Mouse (Mus musculus) forebrain, postnatal 0 days (tissue): ENCODE results near the gene Slc26a3. TPM values are rescaled to one million over a fixed set of nuclear protein-coding genes. Genes with fewer than 3 reads are reported as not detected.

Experiments
- ATAC-seq: fragments of 200-750 bp; cut with Nextera tagmentation; 2 replicates; pipeline ENCODE4 v1.8.0; 2017; ENCODE audit warnings: mild to moderate bottlenecking, moderate library complexity
- DNase-seq: peaks from one replicate; pipeline ENCODE4 v3.0.0-alpha.2; 2015
- H3K27ac ChIP-seq: fragments of 300-500 bp; sonication (generic); 2 replicates; pipeline ENCODE4 v1.5.1; 2014; ENCODE audit warnings: low read depth, mild to moderate bottlenecking, antibody characterized with exemption, low read length, moderate library complexity, mixed read lengths
- H3K27me3 ChIP-seq: fragments of 300-500 bp; sonication (generic); 2 replicates; pipeline ENCODE4 v1.6.1; 2014; ENCODE audit warnings: mild to moderate bottlenecking, low read length, mixed read lengths; ENCODE audit not compliant: insufficient read depth
- H3K36me3 ChIP-seq: fragments of 300-500 bp; sonication (generic); 2 replicates; pipeline ENCODE4 v1.6.1; 2014; ENCODE audit warnings: mild to moderate bottlenecking, moderate library complexity; ENCODE audit not compliant: insufficient read depth
- H3K4me1 ChIP-seq: fragments of 300-500 bp; sonication (generic); 2 replicates; pipeline ENCODE4 v1.6.1; 2014; ENCODE audit warnings: antibody characterized with exemption; ENCODE audit not compliant: insufficient read depth
- H3K4me2 ChIP-seq: fragments of 300-500 bp; sonication (generic); 2 replicates; pipeline ENCODE4 v1.6.1; 2014; ENCODE audit warnings: low read depth, mild to moderate bottlenecking, moderate library complexity
- H3K4me3 ChIP-seq: fragments of 300-500 bp; sonication (generic); 2 replicates; pipeline ENCODE4 v1.5.1; 2014; ENCODE audit warnings: low read depth, low read length, mixed read lengths
- H3K9ac ChIP-seq: fragments of 300-500 bp; sonication (generic); 2 replicates; pipeline ENCODE4 v1.6.1; 2014; ENCODE audit warnings: mild to moderate bottlenecking
- H3K9me3 ChIP-seq: fragments of 300-500 bp; sonication (generic); 2 replicates; pipeline ENCODE4 v1.6.1; 2016; ENCODE audit warnings: low read length
- CTCF ChIP-seq: sonication (generic); IDR thresholded peaks from 2 replicates; pipeline ENCODE4 v1.5.1; 2016; ENCODE audit warnings: antibody characterized with exemption, control low read depth, low read depth
- WGBS: fragments of 180-500 bp; shearing (Covaris S2); extraction: QIAGEN DNeasy Blood & Tissue Kit; methylation state at CpG from one replicate; pipeline ENCODE4 v1.1.7; 2014; 5-methylcytosine and 5-hydroxymethylcytosine counted together
- polyA plus RNA-seq: library from polyadenylated mRNA; unstranded; fragments of >200 nt; fragmentation: Nextera tagmentation; extraction: Ambion mirVana; gene quantifications from 2 replicates; pipeline ENCODE4 v1.2.1, GENCODE M21; 2015
- total RNA-seq: library from RNA; depleted of rRNA; stranded (reverse); fragments of >200 nt; gene quantifications from 2 replicates; pipeline ENCODE4 v1.2.3, GENCODE M21; 2014

Slc26a3 gene
- total and polyA plus RNA-seq, 2 experiments from 2014 or later = not detected

- peak; percentile 98 for ATAC-seq
- peak within 1 kb of the TSS; percentile 69 for H3K4me3 ChIP-seq
- TF ChIP-seq CTCF = peak; percentile 31
- peak within 1 kb of the TSS; percentile 65 for H3K9ac ChIP-seq
- no peaks in the 10 kb centered on the region for H3K36me3 ChIP-seq
- peak; percentile 98 for DNase-seq
- no peaks in the 10 kb centered on the region for H3K27me3 ChIP-seq
- WGBS = under 1% methylated on average over 68 of the region's 68 CpGs
- no peaks in the 10 kb centered on the region for H3K9me3 ChIP-seq
- H3K4me2 ChIP-seq = peak within 1 kb of the TSS; percentile 67
- H3K27ac ChIP-seq = peak within 1 kb of the TSS; percentile 91
- peaks cover 6% of the 10 kb centered on the region; the same call in 1 of the 2 replicates for H3K4me1 ChIP-seq
Measured at GRCm38 (mm10) chr12:31499314-31500131, 108.9 kb downstream of the Slc26a3 start, which contains the start of gene Cbll1. Gene Cbll1, minus strand, starts transcription at chr12:31499616.

- peak overlapping the region; percentile 67 for H3K4me2 ChIP-seq
- TF ChIP-seq CTCF = no peak
- peak overlapping the region; percentile 91 for H3K27ac ChIP-seq
- ATAC-seq (no peak), DNase-seq (no peak)
- H3K4me3 ChIP-seq = peak overlapping the region; percentile 69
- WGBS = 2% methylated on average over 12 of the region's 12 CpGs
- H3K27me3 ChIP-seq = no peaks in the 10 kb centered on the region
- H3K9me3 ChIP-seq = no peaks in the 10 kb centered on the region
- H3K9ac ChIP-seq = peak overlapping the region; percentile 65
- peaks cover 6% of the 10 kb centered on the region; the same call in 1 of the 2 replicates for H3K4me1 ChIP-seq
- H3K36me3 ChIP-seq = no peaks in the 10 kb centered on the region
Measured at GRCm38 (mm10) chr12:31500196-31500595, 109.5 kb downstream of the Slc26a3 start.

- H3K4me1 ChIP-seq = peaks cover 6% of the 10 kb centered on the region; the same call in 1 of the 2 replicates
- no peaks in the 10 kb centered on the region for H3K36me3 ChIP-seq
- H3K9me3 ChIP-seq = no peaks in the 10 kb centered on the region
- no peaks in the 10 kb centered on the region for H3K27me3 ChIP-seq
- H3K27ac ChIP-seq = no peak overlapping the region
- no peak overlapping the region for H3K9ac ChIP-seq
- no peak for ATAC-seq
- WGBS = 73% methylated on average over 4 of the region's 4 CpGs
- no peak overlapping the region for H3K4me2 ChIP-seq
- no peak for TF ChIP-seq CTCF
- DNase-seq = no peak
- H3K4me3 ChIP-seq = no peak overlapping the region
Measured at GRCm38 (mm10) chr12:31501266-31501665, 110.6 kb downstream of the Slc26a3 start.

- H3K9me3 ChIP-seq = no peaks in the 10 kb centered on the region
- peak; percentile 47 for TF ChIP-seq CTCF
- no peak overlapping the region for H3K4me2 ChIP-seq
- no peak for ATAC-seq
- H3K36me3 ChIP-seq = no peaks in the 10 kb centered on the region
- H3K27ac ChIP-seq = no peak overlapping the region
- H3K4me3 ChIP-seq = no peak overlapping the region
- H3K27me3 ChIP-seq = no peaks in the 10 kb centered on the region
- peaks cover 5% of the 10 kb centered on the region; the same call in 1 of the 2 replicates for H3K4me1 ChIP-seq
- H3K9ac ChIP-seq = no peak overlapping the region
- no peak for DNase-seq
Measured at GRCm38 (mm10) chr12:31503211-31503610, 112.5 kb downstream of the Slc26a3 start.

- Histone ChIP-seq H3K36me3 (no peaks in the 10 kb centered on the region), H3K4me2 (no peak overlapping the region), H3K27me3 (no peaks in the 10 kb centered on the region), H3K27ac (no peak overlapping the region), H3K4me3 (no peak overlapping the region), H3K9me3 (no peaks in the 10 kb centered on the region), H3K4me1 (no peaks in the 10 kb centered on the region), H3K9ac (no peak overlapping the region)
- peak; percentile 66 for TF ChIP-seq CTCF
- 47% methylated on average over 6 of the region's 6 CpGs for WGBS
- ATAC-seq (no peak), DNase-seq (peak; percentile 80)
Measured at GRCm38 (mm10) chr12:31507718-31508364, 117.2 kb downstream of the Slc26a3 start.

GRCm38 (mm10) chr12:31508496-31508895, 117.8 kb downstream of the Slc26a3 start:
- no peak overlapping the region for H3K4me3 ChIP-seq
- WGBS = 85% methylated on average over 6 of the region's 6 CpGs
- no peak for ATAC-seq
- H3K36me3 ChIP-seq = no peaks in the 10 kb centered on the region
- no peak overlapping the region for H3K4me2 ChIP-seq
- no peak overlapping the region for H3K9ac ChIP-seq
- H3K27me3 ChIP-seq = no peaks in the 10 kb centered on the region
- no peaks in the 10 kb centered on the region for H3K9me3 ChIP-seq
- no peaks in the 10 kb centered on the region for H3K4me1 ChIP-seq
- no peak for TF ChIP-seq CTCF
- H3K27ac ChIP-seq = no peak overlapping the region
- DNase-seq = no peak

GRCm38 (mm10) chr12:31511218-31511617, 120.5 kb downstream of the Slc26a3 start:
- no peak for ATAC-seq
- WGBS = 42% methylated on average over 5 of the region's 5 CpGs
- H3K9ac ChIP-seq = no peak overlapping the region

More at GRCm38 (mm10) chr12:31511218-31511617, 120.5 kb downstream of the Slc26a3 start:
- H3K27me3 ChIP-seq = no peaks in the 10 kb centered on the region
- no peaks in the 10 kb centered on the region for H3K9me3 ChIP-seq
- no peaks in the 10 kb centered on the region for H3K4me1 ChIP-seq
- no peak for TF ChIP-seq CTCF
- no peak for DNase-seq
- no peak overlapping the region for H3K4me3 ChIP-seq
- H3K27ac ChIP-seq = no peak overlapping the region
- no peak overlapping the region for H3K4me2 ChIP-seq
- H3K36me3 ChIP-seq = no peaks in the 10 kb centered on the region
